Mouse (Mus musculus) adrenal gland, postnatal 0 days (tissue): ENCODE measurements around the gene Hspa12b. TPM values are rescaled to one million over a fixed set of nuclear protein-coding genes. Genes with fewer than 3 reads are reported as not detected.

Experiments used
- polyA plus RNA-seq: library from polyadenylated mRNA; unstranded; fragments of >200 nt; fragmentation: Nextera tagmentation; extraction: Ambion mirVana; gene quantifications from 2 replicates; pipeline ENCODE4 v1.2.1, GENCODE M21; 2015

Hspa12b gene
- 5.6 and 6.3 TPM in 2 replicates for polyA plus RNA-seq

GRCm38 (mm10) chr2:131127161-131127730, at the start of gene Hspa12b:
TSS of gene Hspa12b (plus strand) at chr2:131127280.

DNA sequence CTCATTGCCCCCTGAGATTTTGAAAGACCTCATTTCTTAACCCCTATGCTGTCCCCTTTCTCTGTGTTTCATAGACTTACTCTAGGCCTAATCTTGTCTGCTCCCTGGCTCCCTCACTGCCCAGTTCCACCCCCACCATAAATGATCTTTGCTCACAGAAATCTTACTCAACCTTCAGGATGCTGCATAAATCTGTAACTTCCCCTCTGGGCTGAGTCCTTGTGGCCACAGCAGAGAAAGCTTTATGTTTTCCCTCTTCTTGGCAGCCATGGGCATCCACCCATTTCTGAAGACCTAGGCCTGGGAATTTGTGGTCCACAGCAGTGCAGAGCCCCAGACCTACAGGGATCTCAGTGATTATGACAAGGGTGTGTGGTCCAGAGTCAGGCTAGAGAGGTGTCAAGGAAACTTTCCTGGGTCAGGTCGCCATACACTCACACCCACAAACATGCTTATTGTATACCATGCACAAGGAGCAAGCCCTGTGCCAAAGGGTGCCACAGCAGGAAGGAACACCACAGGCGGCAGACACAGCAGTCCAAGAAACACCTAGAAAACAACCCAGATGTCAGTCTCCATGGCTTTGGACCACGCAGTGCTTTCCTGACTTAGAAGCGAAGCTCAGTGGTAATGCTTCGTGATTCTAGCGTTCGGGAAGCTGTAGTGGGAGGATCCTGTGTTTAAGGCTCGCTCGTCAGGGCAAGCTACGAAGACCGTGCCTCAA, 40.3 kb upstream of the Hspa12b start, which contains the start of gene Siglec1:
TSS of gene Siglec1 (minus strand) at position 99 of the 724 bp plus-strand sequence.

GRCm38 (mm10) chr2:131132930-131133547, 6.0 kb downstream of the Hspa12b start, which contains the start of gene Gm11037:
TSS of gene Gm11037 (plus strand) at chr2:131133497.

GRCm38 (mm10) chr2:131159938-131160581, 33.0 kb downstream of the Hspa12b start, which contains the start of gene 1700037H04Rik:
TSS of gene 1700037H04Rik (minus strand) at chr2:131160081.

GRCm38 (mm10) chr2:131179990-131180587, 53.0 kb downstream of the Hspa12b start, which contains the start of gene Cenpb:
TSS of gene Cenpb (minus strand) at chr2:131180067.

DNA sequence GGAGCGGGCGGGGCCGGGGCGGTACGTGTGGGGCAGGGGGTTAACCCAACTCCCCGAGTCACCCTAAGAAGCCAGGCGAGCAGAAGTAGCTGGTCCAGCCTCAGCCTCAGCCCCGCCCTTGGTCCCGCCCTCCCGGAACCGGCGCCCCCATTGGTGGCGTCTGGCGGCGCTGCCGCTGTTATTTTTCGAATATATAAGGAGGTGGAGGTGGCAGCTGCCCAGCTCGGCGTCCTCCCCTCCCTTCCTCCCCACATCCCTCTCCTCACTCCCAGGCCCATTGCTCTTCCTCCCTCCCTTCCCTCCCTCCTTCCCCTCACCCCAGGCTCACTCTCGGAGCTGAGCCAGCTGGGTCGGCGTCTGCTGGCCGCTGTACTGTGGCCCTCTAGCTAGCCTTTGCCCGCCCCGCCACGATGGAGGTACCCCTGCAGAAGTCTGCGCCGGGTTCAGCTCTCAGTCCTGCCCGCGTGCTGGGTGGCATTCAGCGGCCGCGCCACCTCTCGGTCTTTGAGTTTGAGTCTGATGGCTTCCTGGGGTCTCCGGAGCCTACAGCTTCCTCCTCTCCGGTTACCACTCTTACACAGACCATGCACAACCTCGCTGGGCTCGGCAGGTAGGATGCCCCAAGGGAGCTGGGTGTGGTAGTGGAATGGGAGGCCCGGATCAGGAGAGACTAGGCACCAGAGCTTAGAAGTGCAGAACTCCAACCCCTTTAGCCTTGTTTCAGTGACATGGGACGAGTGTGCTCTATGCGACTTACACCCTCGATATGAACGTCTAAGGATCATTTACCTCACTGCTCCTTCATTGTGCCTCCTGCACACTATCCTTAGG, 59.9 kb downstream of the Hspa12b start, which contains the start of the genes Cdc25b and Spef1:
TSS of gene Cdc25b (plus strand) at position 179 of the 831 bp plus-strand sequence.
TSS of gene Spef1 (minus strand) at position 512 of the 831 bp plus-strand sequence.

Other genes starting within 250 kb of the Hspa12b start
- gene 4930402H24Rik, start 220.9 kb upstream of the Hspa12b start, polyA plus RNA-seq, result 16.4 and 17.2 TPM in 2 replicates
- 4.8 and 5.7 TPM in 2 replicates for gene Atrn, start 220.8 kb upstream of the Hspa12b start, polyA plus RNA-seq
- gene Gfra4, start 84.2 kb upstream of the Hspa12b start, polyA plus RNA-seq, result 9.1 and 10.3 TPM in 2 replicates
- gene Adam33, start 63.5 kb upstream of the Hspa12b start, polyA plus RNA-seq, result 12.5 and 13.5 TPM in 2 replicates
- 1.2 TPM in 2 replicates for gene Siglec1, start 40.5 kb upstream of the Hspa12b start, polyA plus RNA-seq
- gene Gm11037, start 6.2 kb downstream of the Hspa12b start, polyA plus RNA-seq, result not detected in 2 replicates
- gene 1700037H04Rik, start 32.8 kb downstream of the Hspa12b start, polyA plus RNA-seq, result 49.6 and 59.0 TPM in 2 replicates
- gene Cenpb, start 52.8 kb downstream of the Hspa12b start, polyA plus RNA-seq, result 12.9 and 13.2 TPM in 2 replicates
- 20.0 and 21.6 TPM in 2 replicates for gene Cdc25b, start 59.7 kb downstream of the Hspa12b start, polyA plus RNA-seq
- gene Spef1, start 60.0 kb downstream of the Hspa12b start, polyA plus RNA-seq, result 1.2 and 2.0 TPM in 2 replicates
- 24.1 and 26.4 TPM in 2 replicates for gene Ap5s1, start 79.8 kb downstream of the Hspa12b start, polyA plus RNA-seq
- 9.8 and 17.9 TPM in 2 replicates for gene Mavs, start 106.8 kb downstream of the Hspa12b start, polyA plus RNA-seq
- 36.9 and 46.2 TPM in 2 replicates for gene Pank2, start 135.2 kb downstream of the Hspa12b start, polyA plus RNA-seq
- gene Rnf24, start 225.6 kb downstream of the Hspa12b start, polyA plus RNA-seq, result 1.6 and 2.3 TPM in 2 replicates